Mouse (Mus musculus): ENCODE measurements around the gene Gm20388.

GRCm38 (mm10) chr8:120273430-120273829, 362.8 kb downstream of the Gm20388 start:
- no peak for TF ChIP-seq CTCF (IDR thresholded peaks at IDR 0.05; ENCODE audit: low read depth)
- TF ChIP-seq EP300 (IDR thresholded peaks at IDR 0.05; ENCODE audit: low read depth): no peak
